Mouse (Mus musculus): ENCODE results near the gene St3gal4.
A peak's percentile ranks its signal among the peaks of the same experiment; 100 is the strongest.

St3gal4 gene

GRCm38 (mm10) chr9:35048449-35048848 is 70.6 kb downstream of the St3gal4 start:
- DNase-seq (ENCODE audit: low read depth), result no peak

- no peak for DNase-seq (ENCODE audit: low read depth)
Measured at GRCm38 (mm10) chr9:35045756-35046155, 73.3 kb downstream of the St3gal4 start.

GRCm38 (mm10) chr9:35045031-35045531 is 74.0 kb downstream of the St3gal4 start:
- DNase-seq (ENCODE audit: low read depth), result no peak

- no peak for DNase-seq (ENCODE audit: low read depth)
Measured at GRCm38 (mm10) chr9:35044458-35044857, 74.6 kb downstream of the St3gal4 start.

GRCm38 (mm10) chr9:35043619-35044018 is 75.4 kb downstream of the St3gal4 start:
- no peak for DNase-seq (ENCODE audit: low read depth)

GRCm38 (mm10) chr9:35041493-35041892 is 77.6 kb downstream of the St3gal4 start:
- DNase-seq (ENCODE audit: low read depth), result no peak

- DNase-seq (ENCODE audit: low read depth), result no peak
Measured at GRCm38 (mm10) chr9:35039846-35040245, 79.2 kb downstream of the St3gal4 start.

- DNase-seq (ENCODE audit: low read depth), result no peak
Measured at GRCm38 (mm10) chr9:35038922-35039586, 80.0 kb downstream of the St3gal4 start.

GRCm38 (mm10) chr9:35035074-35035473 is 84.0 kb downstream of the St3gal4 start:
- DNase-seq (ENCODE audit: low read depth), result no peak

GRCm38 (mm10) chr9:35032457-35032856 is 86.6 kb downstream of the St3gal4 start:
- DNase-seq (ENCODE audit: low read depth), result no peak

GRCm38 (mm10) chr9:35030823-35031222 is 88.2 kb downstream of the St3gal4 start:
- DNase-seq (ENCODE audit: low read depth), result peak; percentile 36

GRCm38 (mm10) chr9:35027382-35027997 is 91.6 kb downstream of the St3gal4 start:
- no peak for DNase-seq (ENCODE audit: low read depth)

GRCm38 (mm10) chr9:35026897-35027311 is 92.2 kb downstream of the St3gal4 start:
- DNase-seq (ENCODE audit: low read depth), result no peak

GRCm38 (mm10) chr9:35026311-35026710 is 92.8 kb downstream of the St3gal4 start:
- DNase-seq (ENCODE audit: low read depth), result no peak

GRCm38 (mm10) chr9:35024591-35025496 is 94.2 kb downstream of the St3gal4 start:
- DNase-seq (ENCODE audit: low read depth), result no peak

GRCm38 (mm10) chr9:35021744-35022143 is 97.3 kb downstream of the St3gal4 start:
- peak; percentile 28 for DNase-seq (ENCODE audit: low read depth)

GRCm38 (mm10) chr9:35020015-35020653 is 98.9 kb downstream of the St3gal4 start:
- DNase-seq (ENCODE audit: low read depth), result no peak

- peak; percentile 47 for DNase-seq (ENCODE audit: low read depth)
Measured at GRCm38 (mm10) chr9:35019372-35019771, 99.7 kb downstream of the St3gal4 start.

- DNase-seq (ENCODE audit: low read depth), result no peak
Measured at GRCm38 (mm10) chr9:35018056-35018455, 101.0 kb downstream of the St3gal4 start.

- DNase-seq (ENCODE audit: low read depth), result no peak
Measured at GRCm38 (mm10) chr9:35017563-35017962, 101.5 kb downstream of the St3gal4 start.

GRCm38 (mm10) chr9:35016762-35017161 is 102.3 kb downstream of the St3gal4 start:
- peak; percentile 47 for DNase-seq (ENCODE audit: low read depth)
